Mouse (Mus musculus): ENCODE measurements at regions not wholly inside any gene's neighbourhood (a gene's known extent, or its start where the extent isn't known, plus 50 kb on each side); places are given as distances from the start of the nearest gene placed in this dataset.

DNA sequence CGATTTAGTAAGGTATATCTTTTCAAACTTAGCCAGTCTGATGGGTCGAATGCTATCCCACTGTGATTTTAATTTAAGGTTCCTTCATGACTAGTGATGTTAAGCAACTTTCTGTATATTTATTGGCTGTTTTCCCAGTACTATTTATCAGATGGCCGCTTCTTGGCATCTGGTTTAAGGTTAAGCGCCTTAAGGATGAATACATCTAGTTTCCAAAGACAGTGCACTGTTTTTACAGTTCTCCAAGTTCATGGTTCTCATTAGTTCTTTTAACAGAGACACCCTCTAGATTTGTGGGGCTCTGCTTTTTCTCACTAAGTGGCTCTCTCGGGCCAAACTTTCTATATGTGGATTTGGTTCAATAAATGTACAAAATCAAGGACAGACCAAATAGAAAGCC lies 159.9 kb upstream of the Pdzrn3 start:
- TF ChIP-seq CTCF (IDR thresholded peaks at IDR 0.05; ENCODE audit: extremely low read depth, insufficient read depth, low read length) (no peak), POLR2A (IDR thresholded peaks at IDR 0.05; ENCODE audit: extremely low read depth, insufficient read depth, low read length) (no peak)

All from cortical plate, adult 2 months (tissue).